Mouse (Mus musculus): ENCODE measurements at regions not wholly inside any gene's neighbourhood (a gene's known extent, or its start where the extent isn't known, plus 50 kb on each side); places are given as distances from the start of the nearest gene placed in this dataset.

- TF ChIP-seq CTCF (IDR thresholded peaks at IDR 0.05; ENCODE audit: low read depth), result no peak
- TF ChIP-seq EP300 (IDR thresholded peaks at IDR 0.05; ENCODE audit: low read depth), result no peak
Measured at GRCm38 (mm10) chr5:24262146-24262545, 89.3 kb downstream of the Kcnh2 start.
